Mouse (Mus musculus) limb, embryonic 13.5 days (tissue): ENCODE results near the gene Klhdc4. TPM values are rescaled to one million over a fixed set of nuclear protein-coding genes. Genes with fewer than 3 reads are reported as not detected.

Experiments used
- ATAC-seq: fragments of 200-750 bp; cut with Nextera tagmentation; 2 replicates; pipeline ENCODE4 v1.8.0; 2017; ENCODE audit warnings: low read depth, moderate number of reproducible peaks, moderate TSS enrichment; ENCODE audit not compliant: low FRiP score
- H3K27ac ChIP-seq: fragments of 300-500 bp; sonication (generic); 2 replicates; pipeline ENCODE4 v1.5.1; 2015; ENCODE audit warnings: inconsistent platforms, mild to moderate bottlenecking, moderate library complexity
- H3K27me3 ChIP-seq: fragments of 300-500 bp; sonication (generic); 2 replicates; pipeline ENCODE4 v1.6.1; 2015; ENCODE audit warnings: mild to moderate bottlenecking, inconsistent platforms
- H3K36me3 ChIP-seq: fragments of 300-500 bp; sonication (generic); 2 replicates; pipeline ENCODE4 v1.6.1; 2015; ENCODE audit warnings: inconsistent platforms, mild to moderate bottlenecking, moderate library complexity
- H3K4me1 ChIP-seq: fragments of 300-500 bp; sonication (generic); 2 replicates; pipeline ENCODE4 v1.6.1; 2015; ENCODE audit warnings: inconsistent platforms
- H3K4me2 ChIP-seq: fragments of 300-500 bp; sonication (generic); replicated peaks from 2 replicates; pipeline ENCODE4 v1.6.1; 2015; ENCODE audit warnings: inconsistent platforms, mild to moderate bottlenecking, moderate library complexity
- H3K4me3 ChIP-seq: fragments of 300-500 bp; sonication (generic); 2 replicates; pipeline ENCODE4 v1.5.1; 2015; ENCODE audit warnings: moderate library complexity, mild to moderate bottlenecking, inconsistent platforms
- H3K9ac ChIP-seq: fragments of 300-500 bp; sonication (generic); 2 replicates; pipeline ENCODE4 v1.6.1; 2015; ENCODE audit warnings: mild to moderate bottlenecking, inconsistent platforms
- H3K9me3 ChIP-seq: fragments of 300-500 bp; sonication (generic); 2 replicates; pipeline ENCODE4 v1.6.1; 2016; ENCODE audit warnings: inconsistent platforms
- WGBS: fragments of 180-500 bp; shearing (Covaris S2); methylation state at CpG from one replicate; pipeline ENCODE4 v1.1.7; 2015; 5-methylcytosine and 5-hydroxymethylcytosine counted together
- polyA plus RNA-seq: library from polyadenylated mRNA; unstranded; fragments of >200 nt; fragmentation: Nextera tagmentation; extraction: Ambion mirVana; gene quantifications from 2 replicates; pipeline ENCODE4 v1.2.1, GENCODE M21; 2015

Klhdc4 gene
- polyA plus RNA-seq, 1 experiment from 2014 or later: 40.9 TPM

DNA sequence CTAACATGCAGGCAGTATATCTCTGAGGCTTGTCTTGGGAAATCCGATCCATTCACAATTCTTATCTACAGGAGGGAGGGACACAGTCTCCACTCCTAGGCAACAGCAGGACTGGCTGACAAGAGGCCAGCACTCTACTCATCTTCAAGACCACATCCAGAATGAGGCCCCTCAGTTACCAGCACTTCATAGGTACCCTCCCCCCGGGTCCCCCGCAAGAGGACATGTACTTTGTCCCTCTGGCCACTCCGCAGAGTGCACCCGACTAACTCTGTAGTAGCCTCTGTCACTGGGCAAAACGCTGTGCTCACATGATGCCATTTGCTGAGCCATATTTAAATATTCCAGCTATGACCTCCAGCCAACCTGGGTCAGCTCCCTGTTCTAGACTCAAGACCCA is 31.0 kb downstream of the Klhdc4 start:
- peaks cover 78% of the 10 kb centered on the region for H3K36me3 ChIP-seq
- ATAC-seq: no peak
- no peaks in the 10 kb centered on the region for H3K27me3 ChIP-seq
- H3K4me3 ChIP-seq: no peak overlapping the region
- no peak overlapping the region for H3K4me2 ChIP-seq
- no peaks in the 10 kb centered on the region for H3K9me3 ChIP-seq
- 87% methylated on average over 6 of the region's 6 CpGs for WGBS
- no peak overlapping the region for H3K27ac ChIP-seq
- no peak overlapping the region for H3K9ac ChIP-seq
- no peaks in the 10 kb centered on the region for H3K4me1 ChIP-seq

DNA sequence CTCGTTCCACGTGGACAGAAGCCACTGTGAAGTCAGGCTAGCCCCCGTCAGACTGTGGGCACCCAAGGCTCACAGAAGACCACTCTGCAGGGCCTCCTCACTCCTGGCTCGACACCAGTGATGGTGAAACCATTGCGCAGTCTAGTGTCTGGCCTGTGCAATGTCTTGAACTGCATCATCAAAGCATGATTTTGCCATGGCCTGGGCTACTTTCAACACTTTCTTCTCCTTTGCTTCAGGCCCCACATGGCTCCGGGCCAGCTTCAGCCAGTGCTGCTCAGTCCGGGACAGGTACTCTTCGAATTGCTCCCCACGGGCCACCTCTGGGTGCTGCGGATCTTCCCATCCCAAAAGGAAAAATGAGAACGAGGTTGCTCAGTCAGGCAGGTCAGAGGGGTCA is 33.0 kb downstream of the Klhdc4 start:
- Histone ChIP-seq H3K4me2 (no peak overlapping the region), H3K4me3 (no peak overlapping the region), H3K9ac (no peak overlapping the region), H3K4me1 (no peaks in the 10 kb centered on the region), H3K27me3 (no peaks in the 10 kb centered on the region), H3K36me3 (peaks cover 70% of the 10 kb centered on the region), H3K27ac (no peak overlapping the region), H3K9me3 (no peaks in the 10 kb centered on the region)
- ATAC-seq: no peak
- WGBS: 92% methylated on average over 11 of the region's 11 CpGs

GRCm38 (mm10) chr8:121795461-121795860 is 33.9 kb downstream of the Klhdc4 start:
- Histone ChIP-seq H3K4me3 (no peak overlapping the region), H3K36me3 (peaks cover 60% of the 10 kb centered on the region), H3K9me3 (no peaks in the 10 kb centered on the region), H3K27me3 (no peaks in the 10 kb centered on the region), H3K4me1 (no peaks in the 10 kb centered on the region), H3K4me2 (no peak overlapping the region), H3K9ac (no peak overlapping the region), H3K27ac (no peak overlapping the region)
- 91% methylated on average over 8 of the region's 8 CpGs for WGBS
- no peak for ATAC-seq

DNA sequence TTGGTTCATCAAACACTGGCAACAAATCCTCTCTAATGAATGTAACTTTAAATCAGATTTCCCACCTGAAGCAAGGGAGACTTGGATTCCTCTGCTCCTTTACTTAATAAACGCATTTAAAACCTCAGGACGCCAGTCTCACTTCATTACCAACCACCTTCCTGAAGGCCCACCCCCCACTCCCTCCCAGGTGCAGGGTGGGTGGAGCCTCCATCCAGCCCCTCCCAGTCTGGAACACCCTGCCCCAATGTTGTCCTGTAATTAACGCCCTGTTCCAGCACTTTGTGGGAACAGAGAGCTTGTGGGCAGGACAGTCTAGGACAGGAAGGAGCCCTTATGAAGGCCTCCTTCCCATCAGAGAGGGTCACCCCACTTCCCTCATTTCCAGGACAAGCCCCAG is 35.2 kb downstream of the Klhdc4 start:
- 28% methylated on average over 3 of the region's 3 CpGs for WGBS
- no peak; the same call in 1 of the 2 replicates for ATAC-seq
- Histone ChIP-seq H3K27me3 (no peaks in the 10 kb centered on the region), H3K27ac (no peak overlapping the region), H3K4me1 (no peaks in the 10 kb centered on the region), H3K9me3 (no peaks in the 10 kb centered on the region), H3K9ac (no peak overlapping the region), H3K4me3 (no peak overlapping the region), H3K36me3 (peaks cover 47% of the 10 kb centered on the region), H3K4me2 (no peak overlapping the region)

- no peaks in the 10 kb centered on the region for H3K27me3 ChIP-seq
- no peak overlapping the region for H3K4me3 ChIP-seq
- no peaks in the 10 kb centered on the region for H3K9me3 ChIP-seq
- no peak overlapping the region for H3K9ac ChIP-seq
- no peaks in the 10 kb centered on the region for H3K4me1 ChIP-seq
- H3K27ac ChIP-seq: no peak overlapping the region
- H3K4me2 ChIP-seq: no peak overlapping the region
- peaks cover 32% of the 10 kb centered on the region for H3K36me3 ChIP-seq
- ATAC-seq: no peak
- 81% methylated on average over 4 of the region's 4 CpGs for WGBS
Measured at GRCm38 (mm10) chr8:121792627-121793026, 36.7 kb downstream of the Klhdc4 start.

GRCm38 (mm10) chr8:121792159-121792558 is 37.2 kb downstream of the Klhdc4 start:
- Histone ChIP-seq H3K9ac (0 out of 2 replicates have a peak overlapping the region, but pooled peaks have one; percentile 4), H3K9me3 (no peaks in the 10 kb centered on the region), H3K4me2 (no peak overlapping the region), H3K36me3 (peaks cover 27% of the 10 kb centered on the region), H3K4me3 (no peak overlapping the region), H3K27ac (no peak overlapping the region), H3K4me1 (no peaks in the 10 kb centered on the region), H3K27me3 (no peaks in the 10 kb centered on the region)
- 79% methylated on average over 7 of the region's 7 CpGs for WGBS
- no peak for ATAC-seq

GRCm38 (mm10) chr8:121788786-121789185 is 40.6 kb downstream of the Klhdc4 start:
- ATAC-seq: no peak
- Histone ChIP-seq H3K4me2 (no peak overlapping the region), H3K9ac (no peak overlapping the region), H3K27ac (no peak overlapping the region), H3K36me3 (no peaks in the 10 kb centered on the region), H3K9me3 (no peaks in the 10 kb centered on the region), H3K27me3 (no peaks in the 10 kb centered on the region), H3K4me3 (no peak overlapping the region), H3K4me1 (0 out of 2 replicates have a peak, but pooled peaks cover 4% of the 10 kb centered on the region)
- WGBS: 85% methylated on average over 8 of the region's 8 CpGs

- peak; percentile 42; the same call in 1 of the 2 replicates for ATAC-seq
- Histone ChIP-seq H3K27me3 (peaks cover 2% of the 10 kb centered on the region; the same call in 1 of the 2 replicates), H3K36me3 (no peaks in the 10 kb centered on the region), H3K9ac (no peak overlapping the region), H3K9me3 (no peaks in the 10 kb centered on the region), H3K4me1 (0 out of 2 replicates have a peak, but pooled peaks cover 4% of the 10 kb centered on the region), H3K4me3 (no peak overlapping the region), H3K4me2 (no peak overlapping the region), H3K27ac (no peak overlapping the region)
- 48% methylated on average over 10 of the region's 10 CpGs for WGBS
Measured at GRCm38 (mm10) chr8:121786542-121786941, 42.8 kb downstream of the Klhdc4 start.

- H3K36me3 ChIP-seq: no peaks in the 10 kb centered on the region
- no peak overlapping the region for H3K27ac ChIP-seq
- H3K9ac ChIP-seq: no peak overlapping the region
- WGBS: 67% methylated on average over 5 of the region's 5 CpGs
- peaks cover 3% of the 10 kb centered on the region; the same call in 1 of the 2 replicates for H3K27me3 ChIP-seq
- H3K4me3 ChIP-seq: no peak overlapping the region
- H3K9me3 ChIP-seq: no peaks in the 10 kb centered on the region
- H3K4me1 ChIP-seq: 0 out of 2 replicates have a peak, but pooled peaks cover 4% of the 10 kb centered on the region
- no peak for ATAC-seq
- H3K4me2 ChIP-seq: no peak overlapping the region
Measured at GRCm38 (mm10) chr8:121782493-121782892, 46.9 kb downstream of the Klhdc4 start.

DNA sequence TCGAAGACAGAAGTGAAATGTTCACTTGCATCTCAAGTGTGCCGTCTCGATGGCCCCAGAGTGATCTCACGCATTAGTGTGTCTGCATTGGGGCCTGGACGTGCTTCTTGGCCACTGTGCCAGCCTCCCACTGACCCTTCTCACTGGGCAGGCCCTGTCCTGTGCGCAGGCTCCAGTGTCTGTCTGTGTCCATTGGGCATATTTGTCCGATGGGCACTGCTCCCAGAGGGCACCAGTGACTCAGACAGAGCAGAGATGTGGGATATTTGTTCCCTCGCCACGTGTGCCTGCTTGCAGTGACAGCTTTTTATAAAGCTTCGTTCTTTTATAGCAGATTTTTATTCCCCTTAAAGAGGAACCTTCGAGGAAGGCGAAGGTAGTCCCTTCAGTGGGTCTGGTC is 55.5 kb downstream of the Klhdc4 start:
- Histone ChIP-seq H3K9ac (no peak overlapping the region), H3K4me2 (no peak overlapping the region), H3K27me3 (peaks cover 9% of the 10 kb centered on the region; the same call in 1 of the 2 replicates), H3K27ac (no peak overlapping the region), H3K4me1 (peaks cover 7% of the 10 kb centered on the region), H3K4me3 (no peak overlapping the region), H3K9me3 (no peaks in the 10 kb centered on the region), H3K36me3 (no peaks in the 10 kb centered on the region)
- 85% methylated on average over 12 of the region's 12 CpGs for WGBS
- ATAC-seq: no peak

GRCm38 (mm10) chr8:121770845-121771752 is 58.3 kb downstream of the Klhdc4 start:
- Histone ChIP-seq H3K4me2 (no peak overlapping the region), H3K4me1 (peaks cover 7% of the 10 kb centered on the region), H3K36me3 (no peaks in the 10 kb centered on the region), H3K4me3 (no peak overlapping the region), H3K27me3 (peaks cover 9% of the 10 kb centered on the region; the same call in 1 of the 2 replicates), H3K9me3 (no peaks in the 10 kb centered on the region), H3K27ac (no peak overlapping the region), H3K9ac (no peak overlapping the region)
- WGBS: 35% methylated on average over 19 of the region's 19 CpGs
- no peak for ATAC-seq

- no peak overlapping the region for H3K9ac ChIP-seq
Measured at GRCm38 (mm10) chr8:121769621-121770020, 59.7 kb downstream of the Klhdc4 start.

More at GRCm38 (mm10) chr8:121769621-121770020, 59.7 kb downstream of the Klhdc4 start:
- WGBS: 86% methylated on average over 2 of the region's 2 CpGs
- H3K4me2 ChIP-seq: no peak overlapping the region
- no peak for ATAC-seq
- no peak overlapping the region for H3K27ac ChIP-seq
- peaks cover 7% of the 10 kb centered on the region for H3K4me1 ChIP-seq
- H3K9me3 ChIP-seq: no peaks in the 10 kb centered on the region
- H3K27me3 ChIP-seq: peaks cover 9% of the 10 kb centered on the region; the same call in 1 of the 2 replicates
- H3K36me3 ChIP-seq: no peaks in the 10 kb centered on the region
- no peak overlapping the region for H3K4me3 ChIP-seq
